Mouse (Mus musculus) liver, embryonic 12.5 days (tissue): ENCODE data around the gene Xrcc5. TPM values are rescaled to one million over a fixed set of nuclear protein-coding genes. Genes with fewer than 3 reads are reported as not detected.

Experiments
- ATAC-seq: fragments of 200-750 bp; cut with Nextera tagmentation; 2 replicates; pipeline ENCODE4 v1.8.0; 2017; ENCODE audit warnings: moderate number of reproducible peaks, mild to moderate bottlenecking, moderate library complexity
- H3K27ac ChIP-seq: fragments of 300-500 bp; sonication (generic); 2 replicates; pipeline ENCODE4 v1.5.1; 2016; ENCODE audit warnings: mild to moderate bottlenecking
- H3K27me3 ChIP-seq: fragments of 300-500 bp; sonication (generic); replicated peaks from 2 replicates; pipeline ENCODE4 v1.6.1; 2016; ENCODE audit warnings: mild to moderate bottlenecking, moderate library complexity
- H3K36me3 ChIP-seq: fragments of 300-500 bp; sonication (generic); 2 replicates; pipeline ENCODE4 v1.6.1; 2016; ENCODE audit warnings: mild to moderate bottlenecking, moderate library complexity
- H3K4me1 ChIP-seq: fragments of 300-500 bp; sonication (generic); 2 replicates; pipeline ENCODE4 v1.6.1; 2016
- H3K4me2 ChIP-seq: fragments of 300-500 bp; sonication (generic); 2 replicates; pipeline ENCODE4 v1.6.1; 2016; ENCODE audit warnings: mild to moderate bottlenecking, moderate library complexity
- H3K4me3 ChIP-seq: fragments of 300-500 bp; sonication (generic); 2 replicates; pipeline ENCODE4 v1.5.1; 2016; ENCODE audit warnings: mild to moderate bottlenecking, moderate library complexity
- H3K9ac ChIP-seq: fragments of 300-500 bp; sonication (generic); 2 replicates; pipeline ENCODE4 v1.6.1; 2016; ENCODE audit warnings: mild to moderate bottlenecking, moderate library complexity
- H3K9me3 ChIP-seq: fragments of 300-500 bp; sonication (generic); replicated peaks from 2 replicates; pipeline ENCODE4 v1.6.1; 2016; ENCODE audit warnings: mild to moderate bottlenecking, moderate library complexity
- WGBS: fragments of 180-500 bp; shearing (Covaris S2); methylation state at CpG from one replicate; pipeline ENCODE4 v1.1.7; 2016; ENCODE audit not compliant: insufficient replicate concordance; 5-methylcytosine and 5-hydroxymethylcytosine counted together
- polyA plus RNA-seq: library from polyadenylated mRNA; unstranded; fragments of >200 nt; fragmentation: Nextera tagmentation; extraction: Ambion mirVana; gene quantifications from 2 replicates; pipeline ENCODE4 v1.2.1, GENCODE M21; 2016

Gene Xrcc5
- polyA plus RNA-seq, 1 experiment from 2014 or later, result 27.9 TPM

DNA sequence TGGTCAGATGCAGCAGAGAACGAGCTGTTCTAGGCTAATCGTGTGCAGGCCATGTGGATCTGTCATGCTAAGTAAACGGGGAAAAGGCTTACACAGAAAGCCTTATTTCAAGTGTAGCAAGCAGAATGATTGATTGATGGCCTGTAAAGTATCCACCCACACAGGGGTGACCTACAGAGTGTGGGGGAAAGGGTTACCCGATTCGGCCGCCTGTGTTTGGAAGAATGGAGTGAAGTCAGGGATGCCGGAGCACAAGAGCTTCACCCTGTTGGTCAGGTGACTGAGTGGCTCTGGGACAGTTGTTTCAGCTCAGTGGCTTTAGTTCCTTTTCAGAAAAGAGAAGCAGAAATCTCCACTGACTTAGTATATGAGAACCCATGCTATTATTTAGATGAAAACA is 9.7 kb downstream of the Xrcc5 start:
- WGBS, result 78% methylated on average over 7 of the region's 7 CpGs
- no peak overlapping the region for H3K27ac ChIP-seq
- no peaks in the 10 kb centered on the region for H3K9me3 ChIP-seq
- H3K9ac ChIP-seq, result no peak overlapping the region
- no peak overlapping the region for H3K4me2 ChIP-seq
- no peaks in the 10 kb centered on the region for H3K27me3 ChIP-seq
- ATAC-seq, result no peak
- H3K4me1 ChIP-seq, result no peaks in the 10 kb centered on the region
- no peak overlapping the region for H3K4me3 ChIP-seq
- H3K36me3 ChIP-seq, result peaks cover 77% of the 10 kb centered on the region

DNA sequence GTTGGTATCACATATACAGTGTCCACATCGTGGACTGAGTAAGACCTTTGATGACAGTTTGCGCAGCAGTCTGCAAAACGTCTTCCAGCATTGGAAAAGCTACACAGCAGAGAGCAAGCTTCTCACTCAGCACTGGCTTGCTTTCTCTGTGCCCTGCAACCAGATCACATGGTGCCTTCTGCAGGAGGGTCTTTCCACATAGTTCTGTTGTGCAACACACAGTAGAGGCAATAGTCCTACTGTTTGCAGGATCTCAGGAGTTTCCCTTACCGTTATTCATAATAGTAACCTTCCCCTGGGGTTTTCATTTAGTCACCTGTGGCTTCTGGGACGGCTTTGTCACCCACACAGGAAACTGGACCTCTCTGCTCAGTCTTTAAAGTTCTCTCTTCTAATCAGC is 13.5 kb downstream of the Xrcc5 start:
- Histone ChIP-seq H3K9ac (no peak overlapping the region), H3K27ac (no peak overlapping the region), H3K27me3 (no peaks in the 10 kb centered on the region), H3K4me2 (no peak overlapping the region), H3K4me3 (no peak overlapping the region), H3K9me3 (no peaks in the 10 kb centered on the region), H3K36me3 (peaks cover 78% of the 10 kb centered on the region), H3K4me1 (no peaks in the 10 kb centered on the region)
- 73% methylated on average over 5 of the region's 5 CpGs for WGBS
- no peak for ATAC-seq

DNA sequence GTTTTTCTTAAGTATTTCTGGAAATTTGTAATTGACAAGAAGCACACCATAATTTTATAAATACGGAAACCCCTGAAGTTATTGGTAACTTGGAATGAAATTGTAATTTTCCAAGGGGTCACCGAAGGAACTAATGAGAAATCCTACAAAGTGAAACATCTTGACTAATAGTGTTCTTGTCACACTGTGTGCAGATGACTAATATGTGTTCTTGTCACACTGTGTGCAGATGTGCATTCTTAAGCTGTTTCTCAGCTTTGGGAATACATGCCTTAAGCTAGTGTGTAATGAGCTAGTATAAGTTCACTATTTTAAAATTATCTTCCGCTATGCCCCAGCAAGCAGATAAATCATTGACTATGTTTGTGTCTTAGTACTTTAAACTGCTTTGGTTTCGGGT is 16.0 kb downstream of the Xrcc5 start:
- no peaks in the 10 kb centered on the region for H3K27me3 ChIP-seq
- H3K27ac ChIP-seq, result no peak overlapping the region
- no peaks in the 10 kb centered on the region for H3K9me3 ChIP-seq
- no peak overlapping the region for H3K4me3 ChIP-seq
- H3K4me1 ChIP-seq, result no peaks in the 10 kb centered on the region
- H3K36me3 ChIP-seq, result peaks cover 84% of the 10 kb centered on the region
- H3K4me2 ChIP-seq, result no peak overlapping the region
- H3K9ac ChIP-seq, result no peak overlapping the region
- 84% methylated on average over 4 of the region's 4 CpGs for WGBS
- no peak for ATAC-seq

DNA sequence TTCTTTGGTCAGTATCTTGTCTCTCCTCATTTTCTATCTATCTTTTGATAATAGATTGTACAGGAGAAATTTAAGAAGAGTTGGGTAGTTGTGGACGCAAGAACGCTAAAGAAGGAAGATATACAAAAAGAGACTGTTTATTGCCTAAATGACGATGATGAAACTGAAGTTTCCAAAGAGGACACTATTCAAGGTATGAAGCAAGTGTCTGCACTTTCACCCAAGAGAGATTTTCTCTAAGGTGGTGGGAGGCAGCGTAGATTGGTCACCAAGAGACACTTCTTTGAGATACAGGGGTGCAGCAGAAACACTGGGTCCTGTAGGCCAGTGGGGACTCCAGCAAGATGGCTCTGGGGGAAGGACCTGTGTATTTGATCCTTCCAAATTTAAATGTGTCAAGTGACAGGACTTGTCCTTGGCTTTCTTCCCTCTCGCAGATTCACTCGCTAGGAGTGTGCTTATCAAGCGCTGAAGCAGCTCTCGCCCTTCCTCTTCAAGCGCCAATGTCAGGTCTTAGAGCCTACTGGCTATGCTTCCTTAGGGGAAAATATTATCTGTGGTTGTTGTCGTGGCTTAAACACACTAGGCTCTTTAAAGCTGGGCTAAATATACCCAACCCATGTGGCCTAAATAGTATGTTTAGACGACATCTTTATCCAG is 19.1 kb downstream of the Xrcc5 start:
- Histone ChIP-seq H3K4me1 (no peaks in the 10 kb centered on the region), H3K27ac (no peak overlapping the region), H3K9me3 (no peaks in the 10 kb centered on the region), H3K36me3 (peaks cover 79% of the 10 kb centered on the region), H3K27me3 (no peaks in the 10 kb centered on the region), H3K4me3 (no peak overlapping the region), H3K4me2 (no peak overlapping the region), H3K9ac (no peak overlapping the region)
- ATAC-seq, result no peak
- WGBS, result 79% methylated on average over 11 of the region's 11 CpGs

DNA sequence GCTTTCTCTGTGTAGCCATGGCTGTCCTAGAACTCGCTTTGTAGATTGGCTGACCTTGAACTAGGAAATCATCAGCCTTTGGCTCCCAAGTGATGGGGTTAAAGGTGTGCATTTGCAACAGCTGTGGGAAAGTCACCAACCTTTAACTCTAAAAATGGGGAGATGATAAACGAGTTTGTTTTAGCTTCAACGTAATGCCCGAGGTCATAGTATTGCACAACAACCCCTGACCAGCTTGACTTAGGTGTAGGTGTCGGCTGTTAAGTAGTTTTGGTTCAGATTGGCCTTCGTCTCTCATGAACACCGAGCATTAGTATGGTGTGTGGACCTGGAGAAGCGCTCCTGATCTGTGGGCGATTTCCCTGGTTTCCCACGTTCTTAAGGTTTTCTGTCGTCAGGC is 27.6 kb downstream of the Xrcc5 start:
- ATAC-seq, result no peak

GRCm38 (mm10) chr1:72336780-72337179 is 29.6 kb downstream of the Xrcc5 start:
- WGBS, result 87% methylated on average over 8 of the region's 8 CpGs

More for the DNA sequence above, 27.6 kb downstream of the Xrcc5 start:
- Histone ChIP-seq H3K27me3 (no peaks in the 10 kb centered on the region), H3K9me3 (no peaks in the 10 kb centered on the region), H3K4me2 (no peak overlapping the region), H3K4me1 (no peaks in the 10 kb centered on the region), H3K4me3 (no peak overlapping the region), H3K36me3 (peaks cover 63% of the 10 kb centered on the region), H3K9ac (no peak overlapping the region), H3K27ac (no peak overlapping the region)
- WGBS, result 80% methylated on average over 11 of the region's 11 CpGs

GRCm38 (mm10) chr1:72338341-72338740 is 31.1 kb downstream of the Xrcc5 start:
- H3K9me3 ChIP-seq, result no peaks in the 10 kb centered on the region
- WGBS, result 80% methylated on average over 5 of the region's 5 CpGs
- H3K27ac ChIP-seq, result no peak overlapping the region
- H3K4me2 ChIP-seq, result no peak overlapping the region
- no peak overlapping the region for H3K9ac ChIP-seq
- H3K36me3 ChIP-seq, result peaks cover 76% of the 10 kb centered on the region
- no peak for ATAC-seq
- H3K4me3 ChIP-seq, result no peak overlapping the region
- H3K27me3 ChIP-seq, result no peaks in the 10 kb centered on the region
- H3K4me1 ChIP-seq, result no peaks in the 10 kb centered on the region

More at GRCm38 (mm10) chr1:72336780-72337179, 29.6 kb downstream of the Xrcc5 start:
- no peak overlapping the region for H3K4me3 ChIP-seq
- H3K4me2 ChIP-seq, result no peak overlapping the region
- H3K36me3 ChIP-seq, result peaks cover 73% of the 10 kb centered on the region
- H3K4me1 ChIP-seq, result no peaks in the 10 kb centered on the region
- H3K27me3 ChIP-seq, result no peaks in the 10 kb centered on the region
- no peaks in the 10 kb centered on the region for H3K9me3 ChIP-seq
- no peak overlapping the region for H3K27ac ChIP-seq
- no peak for ATAC-seq
- no peak overlapping the region for H3K9ac ChIP-seq

DNA sequence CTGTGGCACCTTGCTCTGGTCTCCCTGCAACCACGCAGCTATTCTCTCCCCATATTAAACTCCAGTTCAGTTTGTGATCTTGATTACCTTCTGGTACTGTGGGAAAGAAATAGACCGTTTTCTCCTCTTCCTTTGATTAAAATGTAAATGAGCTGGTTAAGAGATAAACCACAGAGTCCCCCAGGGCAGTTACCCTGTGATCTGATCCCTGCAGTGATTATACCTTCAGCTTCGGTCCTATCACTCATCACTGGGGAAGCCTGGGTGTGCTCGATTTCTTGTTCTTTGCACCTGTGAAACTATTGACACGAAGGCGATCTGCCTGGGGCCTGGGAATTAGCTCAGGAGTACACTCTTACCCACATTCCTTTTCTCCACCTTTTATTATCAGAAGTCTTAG is 40.7 kb downstream of the Xrcc5 start:
- 55% methylated on average over 6 of the region's 6 CpGs for whole genome bisulfite sequencing
- ATAC-seq, result no peak
- Histone ChIP-seq H3K36me3 (peaks cover 72% of the 10 kb centered on the region), H3K9ac (no peak overlapping the region), H3K4me1 (no peaks in the 10 kb centered on the region), H3K27ac (no peak overlapping the region), H3K4me2 (no peak overlapping the region), H3K9me3 (no peaks in the 10 kb centered on the region), H3K4me3 (no peak overlapping the region), H3K27me3 (no peaks in the 10 kb centered on the region)

DNA sequence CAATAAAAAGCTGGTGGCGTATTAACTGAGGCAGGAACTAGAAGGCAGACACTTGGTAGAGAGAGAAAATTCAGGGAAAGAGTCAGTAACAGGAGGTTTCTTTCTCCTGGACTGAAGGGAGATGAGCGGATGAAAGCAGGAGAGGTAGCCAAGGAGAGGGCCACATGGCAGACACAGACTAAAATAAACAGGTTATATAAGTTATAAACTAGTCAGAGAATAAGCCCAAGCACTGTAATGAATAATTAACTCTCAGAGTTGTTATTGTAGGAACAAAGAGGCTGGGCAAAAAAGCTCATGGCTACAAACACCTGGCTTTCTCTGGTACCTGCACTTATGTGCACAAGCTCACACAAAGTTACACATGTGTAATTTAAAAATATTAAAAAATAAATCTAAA is 47.6 kb downstream of the Xrcc5 start:
- 92% methylated on average over 2 of the region's 2 CpGs for WGBS
- no peak for ATAC-seq
- Histone ChIP-seq H3K4me3 (no peak overlapping the region), H3K36me3 (peaks cover 48% of the 10 kb centered on the region), H3K4me1 (no peaks in the 10 kb centered on the region), H3K4me2 (no peak overlapping the region), H3K27me3 (no peaks in the 10 kb centered on the region), H3K9ac (no peak overlapping the region), H3K9me3 (no peaks in the 10 kb centered on the region), H3K27ac (no peak overlapping the region)

GRCm38 (mm10) chr1:72358216-72358615 is 51.0 kb downstream of the Xrcc5 start:
- Histone ChIP-seq H3K36me3 (peaks cover 40% of the 10 kb centered on the region; the same call in 1 of the 2 replicates), H3K27ac (no peak overlapping the region), H3K4me1 (no peaks in the 10 kb centered on the region), H3K4me3 (no peak overlapping the region), H3K9me3 (no peaks in the 10 kb centered on the region), H3K4me2 (no peak overlapping the region), H3K27me3 (no peaks in the 10 kb centered on the region), H3K9ac (no peak overlapping the region)
- 83% methylated on average over 2 of the region's 2 CpGs for WGBS
- ATAC-seq, result no peak

DNA sequence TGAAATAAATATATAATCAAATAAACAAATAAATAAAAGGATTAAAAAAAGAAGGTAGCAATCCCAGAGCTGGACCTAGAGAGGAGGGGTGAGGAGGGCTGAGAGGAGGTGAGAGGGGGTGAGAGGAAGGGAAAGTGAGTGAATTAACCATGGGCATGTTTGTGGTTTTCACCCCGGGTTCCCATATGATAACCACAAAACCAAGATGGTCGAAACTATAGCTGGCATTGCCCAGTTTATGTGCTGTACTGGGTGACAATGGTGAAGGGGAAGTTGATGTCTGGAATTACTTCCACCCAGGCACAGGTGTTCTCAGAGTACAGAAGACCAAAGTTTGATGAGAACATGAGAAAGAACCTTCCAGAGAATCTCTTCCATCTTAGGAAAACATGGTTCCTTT is 52.2 kb downstream of the Xrcc5 start:
- 36% methylated on average over 2 of the region's 2 CpGs for WGBS
- no peak overlapping the region for H3K4me3 ChIP-seq
- no peaks in the 10 kb centered on the region for H3K4me1 ChIP-seq
- no peak for ATAC-seq
- H3K9me3 ChIP-seq, result no peaks in the 10 kb centered on the region
- H3K27me3 ChIP-seq, result no peaks in the 10 kb centered on the region
- no peak overlapping the region for H3K27ac ChIP-seq
- H3K9ac ChIP-seq, result no peak overlapping the region
- H3K4me2 ChIP-seq, result no peak overlapping the region
- H3K36me3 ChIP-seq, result peaks cover 33% of the 10 kb centered on the region; the same call in 1 of the 2 replicates

DNA sequence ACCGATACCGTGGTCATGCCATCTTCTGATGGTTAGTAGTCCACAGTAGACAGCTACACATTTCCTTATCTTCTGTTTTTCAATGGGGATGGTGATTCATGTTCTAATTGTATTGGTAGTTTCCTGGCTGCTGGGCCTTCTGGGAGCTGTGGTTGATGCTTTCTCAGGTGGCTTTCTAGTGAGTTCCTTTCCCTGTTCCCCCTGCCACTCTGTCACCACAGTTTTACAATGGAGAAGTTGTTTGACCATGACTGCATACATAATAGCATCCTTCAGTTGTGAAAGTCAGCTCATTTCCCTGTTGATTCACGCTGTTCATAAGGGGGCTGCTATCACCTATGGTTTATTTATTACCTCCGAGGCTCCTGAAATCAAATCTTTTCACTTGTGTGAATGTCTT is 53.6 kb downstream of the Xrcc5 start:
- H3K9me3 ChIP-seq, result no peaks in the 10 kb centered on the region
- H3K27ac ChIP-seq, result no peak overlapping the region
- no peaks in the 10 kb centered on the region for H3K27me3 ChIP-seq
- ATAC-seq, result no peak
- no peak overlapping the region for H3K4me2 ChIP-seq
- no peak overlapping the region for H3K9ac ChIP-seq
- no peaks in the 10 kb centered on the region for H3K4me1 ChIP-seq
- no peak overlapping the region for H3K4me3 ChIP-seq
- 84% methylated on average over 4 of the region's 4 CpGs for WGBS
- peaks cover 26% of the 10 kb centered on the region for H3K36me3 ChIP-seq

GRCm38 (mm10) chr1:72364661-72365060 is 57.4 kb downstream of the Xrcc5 start:
- WGBS, result 69% methylated on average over 8 of the region's 8 CpGs
- Histone ChIP-seq H3K4me2 (no peak overlapping the region), H3K9me3 (no peaks in the 10 kb centered on the region), H3K27ac (no peak overlapping the region), H3K4me3 (no peak overlapping the region), H3K36me3 (peaks cover 9% of the 10 kb centered on the region), H3K27me3 (no peaks in the 10 kb centered on the region), H3K4me1 (no peaks in the 10 kb centered on the region), H3K9ac (no peak overlapping the region)
- ATAC-seq, result no peak
